In the genomic region with DNA sequence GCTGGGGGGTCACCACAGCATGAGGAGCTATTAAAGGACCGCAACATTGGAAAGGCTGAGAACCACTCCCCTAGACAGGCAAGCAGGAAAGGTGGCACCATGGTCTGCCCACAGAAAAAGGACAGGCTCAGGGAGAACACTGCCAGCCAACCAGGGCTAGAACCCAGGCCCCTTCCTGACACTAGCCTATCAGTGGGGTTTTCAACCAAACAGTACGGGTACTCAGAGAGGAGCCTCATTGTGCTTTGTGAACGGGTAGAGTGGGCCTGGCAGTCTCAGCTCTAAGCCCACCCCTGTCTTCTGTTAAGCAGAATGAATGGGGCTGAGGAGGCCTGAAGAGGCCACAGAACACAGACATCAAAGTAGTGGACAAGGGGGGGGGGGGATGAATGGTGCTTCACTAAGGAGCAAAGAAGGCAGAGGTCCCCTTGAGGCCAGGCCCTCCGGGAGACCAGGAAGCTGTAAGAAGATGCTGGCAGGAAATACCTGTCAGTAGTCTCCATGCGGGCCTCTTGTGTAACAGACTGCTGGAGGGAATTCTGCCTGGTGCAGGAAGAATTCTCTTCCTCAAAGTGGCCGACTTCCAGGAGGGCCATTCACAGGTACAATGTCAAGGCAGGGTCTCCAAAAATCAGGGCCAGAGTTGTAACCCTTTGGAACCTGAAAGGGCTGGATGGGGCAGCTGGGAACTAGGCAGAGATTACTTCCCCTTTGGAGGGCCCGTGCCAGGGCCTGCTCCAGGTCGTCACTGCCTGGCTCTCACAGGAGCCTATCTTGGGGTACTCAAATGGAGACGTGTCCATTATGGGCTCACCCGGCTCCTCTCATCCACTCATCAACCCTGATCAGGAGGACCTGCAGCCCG, we compare ENCODE assay signal across 8 mouse cellular contexts. TPM values are rescaled to one million over a fixed set of nuclear protein-coding genes. Genes with fewer than 3 reads are reported as not detected.
DNase-seq lines count a peak whose midpoint lies in the region; ATAC-seq and TF ChIP-seq lines count a peak whose summit lies in the region.

TSS of gene Trabd (plus strand) at position 512 of the 865 bp plus-strand sequence.

- no peak for TF ChIP-seq CTCF in gastrocnemius, adult 2 months (IDR thresholded peaks at IDR 0.05)
- no peak for TF ChIP-seq CTCF in olfactory bulb, adult 2 months (IDR thresholded peaks at IDR 0.05; ENCODE audit: insufficient read depth, low read depth, low read length)

- DNase-seq in layer of hippocampus, adult 8-10 months (ENCODE audit: low spot score in 2 of 2) = no peak
- DNase-seq in layer of hippocampus, adult 11-12 months (ENCODE audit: low spot score) = no peak
- peak; percentile 28 for DNase-seq in adrenal gland, postnatal 10 days
- DNase-seq in gastrocnemius, adult 2 months = peak; percentile 50
- DNase-seq in limb, embryonic 14.5 days (ENCODE audit: low spot score) = no peak
- no peak for DNase-seq in yolk sac, embryonic 10.5 days (ENCODE audit: low spot score)

- H3K4me2 ChIP-seq in hindbrain, embryonic 13.5 days = peak within 1 kb of the TSS; percentile 95
- peak within 1 kb of the TSS; percentile 88 for H3K4me2 ChIP-seq in limb, embryonic 14.5 days (replicated peaks; ENCODE audit: low read depth, low read length, severe bottlenecking)

- peaks cover 10% of the 10 kb centered on the region for H3K36me3 ChIP-seq in hindbrain, embryonic 13.5 days
- H3K36me3 ChIP-seq in limb, embryonic 14.5 days (ENCODE audit: control insufficient read depth, insufficient read depth, low read length) = peaks cover 6% of the 10 kb centered on the region; the same call in 1 of the 2 replicates

- H3K9ac ChIP-seq in hindbrain, embryonic 13.5 days = peak within 1 kb of the TSS; percentile 94
- peak within 1 kb of the TSS; percentile 89 for H3K9ac ChIP-seq in limb, embryonic 14.5 days (ENCODE audit: low read depth, low read length, severe bottlenecking)

- peaks cover 11% of the 10 kb centered on the region; the same call in 1 of the 2 replicates for H3K27me3 ChIP-seq in hindbrain, embryonic 13.5 days
- no peaks in the 10 kb centered on the region for H3K27me3 ChIP-seq in limb, embryonic 14.5 days (ENCODE audit: control insufficient read depth, insufficient read depth, low read length)

- H3K4me1 ChIP-seq in hindbrain, embryonic 13.5 days (replicated peaks) = peaks cover 46% of the 10 kb centered on the region
- H3K4me1 ChIP-seq in limb, embryonic 14.5 days (ENCODE audit: control insufficient read depth, insufficient read depth, low read length) = peaks cover 28% of the 10 kb centered on the region
- H3K4me1 ChIP-seq in olfactory bulb, adult 2 months (ENCODE audit: control insufficient read depth, insufficient read depth, low read length) = peaks cover 24% of the 10 kb centered on the region

- ATAC-seq in hindbrain, embryonic 13.5 days (ENCODE audit: low FRiP score) = no peak
- ATAC-seq in limb, embryonic 14.5 days (ENCODE audit: low FRiP score, low read depth) = no peak

- peak within 1 kb of the TSS; percentile 94 for H3K27ac ChIP-seq in gastrocnemius, adult 2 months
- peak within 1 kb of the TSS; percentile 92 for H3K27ac ChIP-seq in hindbrain, embryonic 13.5 days
- H3K27ac ChIP-seq in limb, embryonic 14.5 days (replicated peaks; ENCODE audit: low read depth, low read length) = peak within 1 kb of the TSS; percentile 76
- peak within 1 kb of the TSS; percentile 82 for H3K27ac ChIP-seq in olfactory bulb, adult 2 months (ENCODE audit: insufficient read depth, low read depth, low read length)

- 26% methylated on average over 11 of the region's 11 CpGs for whole genome bisulfite sequencing in hindbrain, embryonic 13.5 days
- WGBS in limb, embryonic 14.5 days = 24% methylated on average over 11 of the region's 11 CpGs
- 17% methylated on average over 11 of the region's 11 CpGs for WGBS in olfactory bulb, adult 2 months

- TF ChIP-seq POLR2A in limb, embryonic 14.5 days (IDR thresholded peaks at IDR 0.05; ENCODE audit: borderline replicate concordance, extremely low read depth, insufficient read depth, insufficient read length) = no peak
- no peak for TF ChIP-seq POLR2A in olfactory bulb, adult 2 months (IDR thresholded peaks at IDR 0.05; ENCODE audit: insufficient read depth, low read depth, low read length)

- intact Hi-C loops in gastrocnemius, adult 2 months (cut with DNase I) = loop anchor here (5.0 kb wide), 2 partner anchors 137 to 253 kb away; partner anchors contain the start of gene Ppp6r2

- H3K4me3 ChIP-seq in gastrocnemius, adult 2 months = peak within 1 kb of the TSS; percentile 96
- H3K4me3 ChIP-seq in hindbrain, embryonic 13.5 days = peak within 1 kb of the TSS; percentile 84
- H3K4me3 ChIP-seq in limb, embryonic 14.5 days (replicated peaks; ENCODE audit: low read length) = peak within 1 kb of the TSS; percentile 80
- H3K4me3 ChIP-seq in olfactory bulb, adult 2 months (ENCODE audit: insufficient read depth, low read depth, low read length) = peak within 1 kb of the TSS; percentile 76

- no peaks in the 10 kb centered on the region for H3K9me3 ChIP-seq in hindbrain, embryonic 13.5 days
- no peaks in the 10 kb centered on the region for H3K9me3 ChIP-seq in limb, embryonic 14.5 days (ENCODE audit: control insufficient read depth, low read length)

RNA-seq across cellular contexts. Expression of gene Trabd, which starts in this region (rescaled TPM):
- total RNA-seq in layer of hippocampus, adult 8-10 months (2022) = 10 to 100 TPM; 20.5 to 22.3 (median 22.0) TPM
- total RNA-seq in adrenal gland, postnatal 10 days (2021) = 10 to 100 TPM; 42.9 to 48.5 TPM
- 10 to 100 TPM; 28.5 to 33.6 TPM for total RNA-seq in gastrocnemius, adult 2 months (2021)
- polyA plus RNA-seq in hindbrain, embryonic 13.5 days (2015; fragmentation: Nextera tagmentation; extraction: Ambion mirVana) = 38.8 and 39.5 TPM in 2 replicates
- 43.5 and 51.0 TPM in 2 replicates for polyA plus RNA-seq in limb, embryonic 14.5 days (2012; rRNA removed)
- polyA plus RNA-seq in limb, embryonic 14.5 days (2014; fragmentation: Nextera tagmentation; extraction: Ambion mirVana) = 47.8 and 51.0 TPM in 2 replicates
- not detected in 2 replicates for polyA plus RNA-seq in olfactory bulb, adult 2 months (2012; ENCODE audit: insufficient read depth, insufficient read length, low replicate concordance, missing spikeins)

Comparison
In these comparisons a context has a peak if more than half of its experiments do, and no peak if none do; other contexts are left out.
1. DNase-seq: peak in adrenal gland, postnatal 10 days (single experiment) and gastrocnemius, adult 2 months (single experiment); none in layer of hippocampus, adult 8-10 months (0 of 2), layer of hippocampus, adult 11-12 months (single experiment), limb, embryonic 14.5 days (single experiment) and yolk sac, embryonic 10.5 days (single experiment).
2. Peak in every context shown above with its lines, with median percentiles within 50 percentile points of each other: H3K27ac ChIP-seq and H3K4me3 ChIP-seq.